Mouse (Mus musculus) cerebellum, adult (tissue): Measurements from ENCODE around the gene Hydin.
"Not testable (repeated sequence)": the region's sequence is repeated elsewhere in the genome, so short reads cannot be mapped to it uniquely, and the experiment has no call there.

Experiments
- ATAC-seq: cut with Nextera tagmentation; 2 replicates; pipeline ENCODE4 v1.9.2; 2017; ENCODE audit warnings: mild to moderate bottlenecking, moderate library complexity, mixed read lengths; ENCODE audit not compliant: insufficient number of reproducible peaks, low FRiP score, low TSS enrichment

Gene Hydin

GRCm38 (mm10) chr8:110327120-110327519 lies 60.3 kb downstream of the Hydin start:
- ATAC-seq, result not testable (repeated sequence)

DNA sequence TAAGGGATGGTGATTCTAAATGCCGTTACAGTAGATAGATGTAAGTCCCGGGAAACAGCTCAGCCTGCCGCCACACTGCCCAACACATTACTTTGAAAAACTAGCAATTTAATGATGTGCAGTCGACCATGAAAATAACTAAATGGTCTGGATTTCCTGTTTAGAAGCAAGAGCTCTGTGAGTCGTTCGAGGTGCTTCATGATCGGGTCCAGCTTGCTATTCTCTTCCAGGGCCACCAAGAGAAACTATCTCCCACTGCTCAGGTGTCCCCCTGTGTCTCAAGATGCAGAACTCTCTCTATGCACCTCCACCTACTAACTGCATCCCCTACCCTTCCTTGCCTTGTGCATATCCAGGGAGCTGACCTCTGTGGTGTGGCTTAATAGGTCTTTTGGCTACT lies 66.6 kb downstream of the Hydin start:
- no peak for ATAC-seq

DNA sequence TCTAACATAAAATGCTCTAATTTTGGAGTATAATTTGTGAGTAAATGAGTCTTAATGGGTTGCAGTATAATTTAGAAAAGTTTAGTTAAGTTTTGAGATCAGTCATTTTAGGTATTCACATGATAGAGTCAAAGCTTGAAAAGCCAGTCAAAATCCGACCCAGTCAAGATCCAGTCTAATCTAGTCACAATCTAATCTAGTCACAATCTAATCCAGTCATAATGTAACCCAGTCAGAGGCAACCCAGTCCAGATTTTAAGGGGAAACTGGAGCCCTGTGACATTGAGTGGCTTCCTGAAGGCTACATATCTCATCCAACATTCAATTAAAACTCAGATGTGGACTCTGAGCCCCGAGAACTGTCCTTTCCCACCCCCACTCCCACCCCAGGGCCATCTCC lies 72.7 kb downstream of the Hydin start:
- no peak for ATAC-seq

- ATAC-seq, result no peak
These were observed 73.4 kb downstream of the Hydin start for GRCm38 (mm10) chr8:110340090-110340703.

DNA sequence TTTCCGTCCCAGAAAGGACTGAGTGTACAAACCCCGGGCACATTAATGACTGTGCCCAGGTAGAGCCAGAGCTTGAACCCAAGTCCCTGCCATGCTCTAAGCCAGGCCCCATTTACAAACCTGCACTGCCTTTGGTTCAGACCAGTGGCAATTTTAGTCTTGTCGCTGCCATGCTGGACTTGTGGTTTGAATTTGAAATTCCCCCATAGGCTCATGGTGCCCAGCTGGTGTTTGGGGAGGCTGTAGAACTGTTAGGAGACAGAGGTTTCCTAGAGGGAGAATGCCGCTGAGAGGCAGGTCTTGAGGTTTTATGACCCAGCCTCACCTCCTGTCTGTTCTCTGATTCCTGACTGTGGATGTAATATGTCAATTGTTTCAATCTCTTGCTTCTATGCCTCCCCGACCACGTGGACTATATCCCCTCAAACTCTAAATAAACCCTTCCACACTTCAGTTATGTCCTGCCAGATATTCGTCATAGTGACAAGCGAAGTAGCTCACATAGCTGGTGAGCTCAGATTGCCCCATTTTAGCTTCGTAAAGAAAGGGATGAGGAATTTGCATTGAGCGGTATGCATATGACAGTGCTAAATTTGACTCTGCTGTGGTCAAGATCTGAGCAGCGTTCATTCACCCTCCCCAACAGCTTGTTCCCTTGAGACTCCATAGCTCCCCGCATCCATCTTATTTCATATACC lies 79.1 kb downstream of the Hydin start:
- no peak for ATAC-seq

GRCm38 (mm10) chr8:110346915-110347314 lies 80.1 kb downstream of the Hydin start:
- no peak for ATAC-seq

DNA sequence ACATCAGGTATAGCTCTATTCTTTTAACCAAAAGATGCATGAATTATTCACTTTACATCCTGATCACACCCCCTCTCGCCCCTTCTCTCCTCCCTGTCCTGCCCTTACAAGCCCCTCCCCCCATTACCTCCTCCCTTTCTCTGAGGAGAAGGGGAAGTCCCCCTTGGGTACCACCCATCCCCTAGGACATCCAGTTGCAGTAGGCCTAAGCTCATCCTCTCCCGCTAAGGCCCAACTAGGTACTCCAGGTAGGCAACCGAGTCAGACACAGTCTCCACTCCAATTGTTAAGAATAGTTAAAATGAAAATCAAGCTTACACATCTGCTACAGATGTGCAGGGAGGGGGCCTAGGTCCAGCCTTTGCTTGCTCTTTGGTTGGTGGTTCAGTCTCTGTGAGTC lies 83.9 kb downstream of the Hydin start:
- no peak for ATAC-seq

- no peak for ATAC-seq
These were observed 85.1 kb downstream of the Hydin start for GRCm38 (mm10) chr8:110351909-110352308.

GRCm38 (mm10) chr8:110362975-110363374 lies 96.2 kb downstream of the Hydin start:
- no peak for ATAC-seq

DNA sequence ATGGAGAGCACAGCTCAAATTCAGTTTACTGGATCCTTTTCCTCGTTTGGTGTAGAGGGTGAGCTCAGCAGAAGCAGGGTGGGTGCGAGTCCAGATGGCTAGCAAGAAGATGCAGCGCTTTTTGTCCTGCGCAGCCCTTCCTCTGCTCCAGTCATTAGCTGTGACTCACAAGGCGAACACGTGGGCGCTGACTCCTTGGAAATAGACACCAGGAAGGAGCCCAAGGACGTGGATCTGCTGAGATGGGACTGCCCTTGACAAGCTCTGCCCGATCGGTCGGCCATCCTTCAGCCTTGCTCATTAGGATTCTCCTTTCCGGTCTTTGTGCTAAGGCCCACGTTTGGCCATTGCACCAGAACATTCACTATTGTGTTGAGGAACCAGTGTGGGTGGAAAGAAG lies 106.1 kb downstream of the Hydin start:
- no peak for ATAC-seq

DNA sequence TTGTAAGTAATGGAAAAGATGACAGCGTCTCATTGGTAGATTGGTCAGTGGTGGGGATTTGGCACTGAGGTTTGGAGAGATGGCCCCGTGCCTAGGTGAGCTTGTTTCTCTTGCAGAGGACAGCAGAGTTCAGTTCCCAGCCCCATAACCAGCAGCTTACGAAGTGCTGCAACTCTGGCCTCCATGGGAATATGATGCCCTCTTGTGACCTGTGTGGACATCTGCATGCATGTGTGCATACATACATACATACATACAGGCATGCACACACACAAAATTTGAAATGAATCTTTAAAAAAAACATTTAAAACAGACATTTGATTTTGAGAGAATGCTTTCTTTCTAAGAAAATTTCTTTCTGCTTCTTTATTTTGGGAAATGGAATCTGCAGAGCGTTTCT lies 106.9 kb downstream of the Hydin start:
- no peak for ATAC-seq

DNA sequence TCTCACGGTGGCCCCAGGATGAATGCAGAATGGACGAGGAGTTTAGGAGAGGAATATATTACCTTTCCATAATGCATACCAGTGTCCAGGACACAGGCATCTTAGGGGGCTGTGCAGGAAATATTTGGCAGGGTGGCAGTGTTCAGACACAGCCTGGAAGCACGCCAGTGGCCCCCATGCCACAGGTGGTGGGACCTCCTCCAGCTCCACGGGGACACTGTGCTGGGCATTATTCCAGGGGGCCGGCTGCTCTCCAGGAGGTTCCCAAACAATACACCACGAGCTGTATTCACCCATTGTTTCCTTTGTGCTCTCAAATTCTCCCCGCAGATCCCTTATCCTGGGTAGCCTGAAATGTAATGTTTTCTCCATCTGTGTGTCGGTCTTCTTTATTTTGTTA lies 116.0 kb downstream of the Hydin start:
- ATAC-seq, result no peak

DNA sequence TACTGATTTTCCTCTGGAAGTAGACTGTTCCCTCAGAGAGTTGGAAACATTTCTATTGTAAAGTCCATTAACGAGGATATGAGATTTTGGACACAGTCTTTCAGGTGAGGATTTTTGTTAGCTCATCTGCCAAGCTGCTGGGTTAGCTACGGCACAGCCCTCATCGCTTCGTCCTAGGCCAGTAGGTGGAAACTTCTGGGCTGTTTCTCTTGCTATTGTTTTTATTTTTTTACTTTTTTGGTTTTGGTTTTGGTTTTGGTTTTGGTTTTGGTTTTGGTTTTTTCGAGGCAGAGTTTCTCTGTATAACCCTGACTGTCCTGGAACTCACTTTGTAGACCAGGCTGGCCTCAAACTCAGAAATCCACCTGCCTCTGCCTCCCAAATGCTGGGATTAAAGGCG lies 117.9 kb downstream of the Hydin start:
- not testable (repeated sequence) for ATAC-seq

DNA sequence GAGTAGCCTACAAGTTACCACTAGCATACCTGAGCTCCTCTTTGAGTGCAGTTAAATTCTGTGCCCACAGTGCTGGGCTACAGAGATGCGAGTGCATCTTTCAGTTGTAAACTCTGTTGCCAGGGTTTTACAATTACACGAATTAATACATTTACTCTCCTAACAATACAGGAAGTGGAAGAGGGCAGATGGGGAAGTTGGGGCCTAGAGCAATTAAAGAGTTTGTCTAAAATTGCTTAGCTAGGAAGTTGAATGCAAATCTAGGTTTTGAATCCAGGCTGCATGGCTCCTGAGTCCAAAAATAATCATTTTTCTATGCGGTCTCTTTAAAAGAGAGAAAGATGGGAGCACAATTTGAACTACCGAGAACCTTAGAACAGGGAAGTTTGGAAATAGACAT lies 128.9 kb downstream of the Hydin start:
- ATAC-seq, result no peak

- ATAC-seq, result no peak
These were observed 133.8 kb downstream of the Hydin start for GRCm38 (mm10) chr8:110400536-110400935.

GRCm38 (mm10) chr8:110402311-110402710 lies 135.5 kb downstream of the Hydin start:
- no peak for ATAC-seq

- no peak for ATAC-seq
These were observed 137.7 kb downstream of the Hydin start for GRCm38 (mm10) chr8:110404516-110404915.

DNA sequence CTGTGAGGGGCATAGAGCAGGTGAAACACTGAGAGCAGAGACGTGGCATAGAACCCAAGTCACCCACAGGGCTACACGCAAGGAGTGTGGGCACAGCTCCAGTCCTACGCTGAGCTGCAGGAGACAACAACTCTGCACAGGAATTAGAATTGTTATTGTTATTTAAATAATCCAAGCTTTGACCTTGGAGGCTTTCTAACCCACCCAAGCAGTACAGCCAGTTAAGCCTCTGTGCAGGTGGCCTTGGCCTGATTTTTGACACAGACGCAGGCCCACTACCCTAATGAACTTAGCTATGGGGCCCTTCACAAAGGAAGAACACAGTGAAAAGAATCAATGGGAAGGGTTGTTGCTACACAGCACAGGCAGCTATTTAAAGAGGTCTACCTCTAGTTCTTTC lies 148.3 kb downstream of the Hydin start:
- ATAC-seq, result no peak

- no peak for ATAC-seq
These were observed 150.2 kb downstream of the Hydin start for GRCm38 (mm10) chr8:110416931-110417330.

GRCm38 (mm10) chr8:110417801-110418200 lies 151.0 kb downstream of the Hydin start:
- no peak for ATAC-seq

DNA sequence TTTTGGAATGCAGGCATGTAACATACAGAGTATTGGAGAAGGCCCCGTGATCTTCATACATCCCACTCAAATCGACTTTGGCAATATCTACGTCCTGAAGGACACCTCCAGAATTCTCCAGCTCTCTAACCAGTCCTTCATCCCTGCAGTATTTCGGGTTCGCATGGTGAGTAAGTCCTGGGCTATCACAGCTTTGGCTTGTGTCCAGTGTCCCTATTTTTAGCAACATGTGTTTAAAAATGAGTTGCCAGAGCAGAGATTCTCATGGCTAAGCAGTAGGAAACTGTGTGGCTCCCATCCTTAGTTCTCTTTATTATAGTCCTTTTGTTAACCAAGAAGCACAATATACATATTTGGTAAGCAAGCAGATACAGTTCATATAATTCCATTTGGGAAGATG lies 152.9 kb downstream of the Hydin start:
- no peak for ATAC-seq

GRCm38 (mm10) chr8:110420221-110420620 lies 153.4 kb downstream of the Hydin start:
- no peak for ATAC-seq
